Mouse (Mus musculus) gastrocnemius, postnatal 14 days (tissue): ENCODE data around the gene Tbk1. TPM values are rescaled to one million over a fixed set of nuclear protein-coding genes. Genes with fewer than 3 reads are reported as not detected.

Source experiments
- DNase-seq: peaks from one replicate; pipeline ENCODE4 v3.0.0; 2021; ENCODE audit warnings: mixed read lengths
- intact Hi-C: fragments of 180-260 bp; cut with DNase I; formaldehyde crosslinking; loops from one replicate; pipeline ENCODE4 v1.15.1; 2025; ENCODE audit warnings: low total_unique reads
- microRNA-seq, 2 experiments: library from miRNA; unstranded; fragments of <30 nt; microRNA quantifications; one replicate each; pipeline ENCODE4 v1.2.0; 2021
- total RNA-seq, 2 experiments: library from RNA; stranded (reverse); gene quantifications; 2 replicates each; pipeline ENCODE4 v1.2.3; 2021

Gene Tbk1
- total RNA-seq, 2 experiments from 2014 or later: 11.0 to 11.5 TPM

DNA sequence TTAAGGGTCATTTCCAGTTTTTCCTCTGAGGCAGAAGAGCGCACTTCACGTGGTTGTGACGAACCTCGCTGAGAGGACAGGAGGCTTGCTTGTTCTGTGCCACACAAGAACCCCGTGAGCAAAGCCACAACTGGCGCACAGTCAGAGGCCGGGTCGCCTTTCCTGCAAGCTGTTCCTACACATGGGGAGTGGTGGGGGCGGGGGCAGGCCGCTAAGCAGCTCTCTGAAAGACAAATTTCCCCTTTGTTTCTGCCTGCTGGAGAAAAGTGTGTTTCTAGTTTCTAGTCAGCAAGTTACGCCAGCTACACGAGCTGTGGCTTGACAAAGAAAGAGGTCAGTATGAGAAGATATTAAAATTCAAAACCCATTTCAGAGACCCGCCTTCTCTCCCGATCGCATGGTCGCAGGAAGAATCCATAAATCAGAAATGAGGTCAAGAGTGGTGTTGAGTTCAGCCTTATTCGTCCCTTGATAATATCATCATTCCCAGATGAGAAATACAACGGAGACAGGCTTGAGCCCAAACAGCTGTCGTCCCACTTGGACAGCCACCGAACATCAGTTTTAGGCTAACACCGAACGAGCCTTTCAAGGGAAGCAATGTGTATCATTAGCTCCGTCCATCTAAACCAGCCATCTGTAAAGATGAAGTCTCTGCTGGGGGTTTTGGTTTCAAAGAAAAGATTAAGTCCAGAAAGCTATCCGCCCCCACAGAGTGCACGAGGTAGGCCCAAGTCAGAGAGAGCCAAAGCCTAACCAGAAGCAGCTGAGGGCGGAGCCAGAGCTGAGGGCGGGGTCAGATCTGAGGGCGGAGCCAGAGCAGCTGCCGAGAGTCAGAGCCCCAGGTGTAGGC is 79.6 kb downstream of the Tbk1 start:
- peak; percentile 64 for DNase-seq
- intact Hi-C loops: no loop called here

DNA sequence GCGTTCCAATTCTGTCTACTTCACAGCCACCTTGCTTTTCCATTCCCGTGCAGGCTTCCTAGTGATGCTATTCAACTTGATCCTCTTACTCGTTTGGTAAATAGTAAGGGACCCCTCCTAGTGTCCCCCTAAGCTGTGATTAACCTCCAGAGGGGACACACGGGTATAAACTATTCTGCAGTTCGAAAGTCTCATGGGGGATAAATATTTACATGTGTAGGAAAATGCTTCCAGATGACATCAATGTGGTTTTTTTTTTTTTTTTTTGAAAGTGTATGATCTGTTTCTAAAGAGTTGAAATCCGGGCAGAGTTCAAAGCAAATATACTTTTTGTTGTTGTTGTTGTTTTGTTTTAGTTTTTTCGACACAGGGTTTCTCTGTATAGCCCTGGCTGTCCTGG is 80.7 kb downstream of the Tbk1 start:
- intact Hi-C loops: no loop called here
- no peak for DNase-seq

DNA sequence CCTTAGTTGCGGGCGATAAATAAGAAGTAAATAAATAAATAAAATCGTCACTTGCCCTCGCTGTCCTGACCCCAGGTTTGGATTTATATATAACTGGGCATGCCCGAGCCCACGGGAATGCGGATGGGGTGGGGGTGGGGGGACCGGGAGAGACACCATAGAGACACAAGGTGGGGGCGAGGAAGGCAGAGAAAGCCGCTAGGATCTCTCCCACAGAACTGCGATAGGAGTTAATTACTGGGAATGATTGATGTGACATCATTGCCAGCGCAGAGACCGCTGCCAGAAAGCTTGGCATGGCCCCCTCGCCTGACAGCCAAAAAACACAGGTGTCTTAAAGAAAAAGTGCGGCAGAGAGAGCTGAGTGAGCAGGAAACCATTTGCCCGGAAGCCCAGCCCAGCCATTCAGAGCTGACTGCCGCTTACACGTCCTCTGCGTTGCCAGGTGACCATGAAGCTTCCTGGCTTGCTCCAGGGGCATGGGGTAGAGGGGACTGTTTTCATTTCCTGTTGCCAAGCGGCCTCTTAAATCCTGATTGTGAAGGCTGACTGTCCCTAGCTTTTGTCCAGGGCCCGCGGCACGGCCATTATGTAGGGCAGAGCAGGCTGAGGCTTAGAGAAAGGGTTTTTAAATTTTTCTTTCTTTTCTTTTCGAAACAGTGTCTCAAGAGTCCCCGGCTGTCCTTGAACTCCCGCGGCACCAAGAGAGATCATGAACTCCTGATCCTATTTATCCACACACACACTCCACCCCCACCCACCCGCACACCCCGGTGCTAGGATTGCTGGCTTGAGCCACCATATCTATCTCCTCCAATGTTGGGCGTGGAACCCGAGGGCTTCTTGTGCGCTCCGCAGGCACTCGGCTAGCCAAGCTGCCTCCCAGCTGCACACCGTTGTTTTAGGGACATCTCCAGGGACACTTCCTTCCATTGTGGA is 81.3 kb downstream of the Tbk1 start:
- intact Hi-C loops: no loop called here
- DNase-seq: peak; percentile 64

DNA sequence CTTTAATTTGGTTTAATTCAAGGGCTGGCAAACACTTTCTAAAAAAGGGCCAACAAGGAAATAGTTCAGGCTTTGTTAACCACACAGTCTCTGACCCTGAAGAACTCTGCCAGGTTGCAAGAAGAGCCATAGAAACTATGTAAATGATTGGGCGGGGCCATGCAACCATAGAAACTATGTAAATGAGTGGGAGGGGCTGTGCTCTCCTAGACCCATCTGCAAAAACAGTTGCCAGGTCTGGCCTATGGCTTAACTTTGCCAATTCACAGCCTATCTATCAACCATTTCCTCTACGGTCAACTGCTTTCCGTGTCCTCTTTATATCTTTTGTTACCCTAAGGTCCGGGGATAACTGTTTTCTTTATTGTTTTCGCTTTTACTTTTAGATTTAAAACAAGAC is 85.4 kb downstream of the Tbk1 start:
- DNase-seq: no peak
- intact Hi-C loops: no loop called here

DNA sequence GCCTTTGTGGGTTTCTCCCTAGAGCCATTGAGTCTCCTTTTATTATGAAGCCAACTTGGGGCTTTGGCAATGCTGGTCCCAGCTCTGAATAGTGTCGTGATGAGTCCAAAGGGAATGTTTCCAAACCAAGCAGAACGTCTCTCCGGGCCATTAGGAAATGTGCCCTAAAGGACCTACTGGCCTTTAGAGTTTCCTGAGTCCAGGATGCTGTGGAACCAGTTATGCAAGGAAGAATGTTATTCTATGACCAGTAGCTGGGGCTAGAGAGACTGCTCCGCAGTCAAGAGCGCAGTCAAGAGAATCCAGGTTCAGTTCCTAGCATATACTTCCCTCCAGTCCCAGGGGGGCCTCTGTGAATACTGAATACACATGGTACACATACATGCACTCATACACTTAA is 86.6 kb downstream of the Tbk1 start:
- no peak for DNase-seq
- intact Hi-C loops: no loop called here

DNA sequence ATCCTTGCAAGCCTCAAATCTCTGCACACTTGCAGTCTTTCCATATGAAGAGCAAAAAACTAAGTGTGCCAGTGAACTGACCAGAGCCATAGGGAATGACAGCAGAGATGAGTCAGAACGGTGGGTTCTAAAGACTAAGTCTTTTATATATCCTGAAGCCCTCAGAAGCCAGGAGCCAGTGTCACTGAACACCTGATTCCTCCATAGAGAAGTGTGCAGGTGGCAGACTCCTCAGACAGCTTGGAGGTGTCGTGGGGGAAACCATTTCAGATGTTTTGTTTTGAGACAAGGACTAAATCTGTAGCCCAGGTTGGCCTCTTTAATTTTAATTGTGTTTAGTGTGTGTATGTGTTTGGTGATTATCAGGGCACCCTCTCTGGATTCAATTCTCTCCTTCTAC is 87.5 kb downstream of the Tbk1 start:
- DNase-seq: no peak
- intact Hi-C loops: no loop called here

DNA sequence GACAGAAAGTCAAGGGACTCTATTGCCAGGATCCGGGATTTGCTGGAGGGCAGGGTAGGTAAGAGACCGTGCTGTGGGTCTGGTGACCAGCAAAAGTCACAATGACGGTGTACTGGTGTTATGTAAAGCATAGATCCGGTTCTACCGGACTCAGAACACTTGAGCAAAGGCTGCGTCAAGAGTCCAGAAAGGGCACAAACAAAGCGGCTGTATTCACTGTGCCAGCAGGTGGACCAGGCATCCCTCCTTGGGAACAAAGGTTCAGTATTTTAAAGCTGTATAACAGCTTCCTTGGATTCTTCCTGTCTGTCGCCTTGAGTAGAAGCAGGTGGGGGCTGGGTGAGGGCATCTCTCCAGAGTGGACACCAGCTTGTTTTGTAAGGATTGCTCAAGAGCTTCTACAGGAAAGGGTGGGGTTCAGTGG is 88.1 kb downstream of the Tbk1 start:
- no peak for DNase-seq
- intact Hi-C loops: no loop called here

DNA sequence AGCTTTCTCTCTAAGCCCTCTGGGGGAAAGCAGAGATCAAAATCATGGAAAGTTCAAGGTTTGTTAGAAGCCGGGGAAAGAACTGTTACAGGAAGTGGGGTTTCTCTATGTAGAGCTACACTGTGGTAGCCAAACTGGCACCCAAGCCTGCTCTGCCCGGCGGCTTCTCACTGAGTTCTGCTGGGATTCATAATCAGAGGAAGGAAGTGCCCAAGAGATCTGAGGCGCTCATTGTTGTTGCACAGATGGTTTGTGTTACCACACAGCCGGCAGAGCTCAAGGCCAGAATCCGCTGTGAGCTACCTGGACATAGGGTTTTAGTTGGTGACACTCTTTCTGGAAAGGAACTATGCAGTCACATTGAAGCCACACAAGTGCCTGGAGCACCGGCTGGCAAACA is 88.6 kb downstream of the Tbk1 start:
- intact Hi-C loops: no loop called here
- no peak for DNase-seq

DNA sequence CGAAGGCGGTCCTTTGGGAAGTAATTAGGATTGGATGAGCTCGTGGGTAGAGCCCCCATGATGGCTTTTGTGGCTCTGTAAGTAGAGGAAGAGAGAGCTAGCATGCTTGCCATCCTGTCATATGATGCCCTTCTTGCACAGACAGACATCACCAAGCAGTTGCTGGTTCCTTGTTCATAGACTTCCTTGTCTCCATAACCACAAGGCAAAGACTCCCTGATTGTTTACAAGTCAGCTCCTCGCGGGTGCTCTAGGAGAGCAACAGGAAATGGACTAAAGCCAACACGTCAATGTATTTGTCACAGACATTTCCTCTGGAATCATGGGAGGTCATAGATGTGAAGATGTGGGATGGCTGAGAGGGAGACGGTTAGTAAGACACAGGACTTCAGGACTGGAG is 90.0 kb downstream of the Tbk1 start:
- intact Hi-C loops: no loop called here
- no peak for DNase-seq

Small RNA genes lying within 50 kb of the gene (microRNA-seq; reads per million reads assigned to microRNA genes)
- 0 reads per million in 2 experiments for gene Gm24330

Other genes starting within 250 kb of the Tbk1 start
- under 1 TPM; 0.31 to 0.84 TPM for gene Tbc1d30, start 235.5 kb downstream of the Tbk1 start, total RNA-seq
- 10 to 100 TPM; 35.4 to 36.9 TPM for gene Gns, start 221.7 kb downstream of the Tbk1 start, total RNA-seq
- gene Rassf3, start 110.4 kb downstream of the Tbk1 start, total RNA-seq: 10 to 100 TPM; 40.2 to 42.2 TPM
- gene Xpot, start 39.5 kb upstream of the Tbk1 start, total RNA-seq: 10 to 100 TPM; 20.3 to 28.2 TPM
- gene D930020B18Rik, start 54.8 kb upstream of the Tbk1 start, total RNA-seq: not detected
- 1 to 10 TPM; 1.4 to 2.0 TPM for gene BC048403, start 153.2 kb upstream of the Tbk1 start, total RNA-seq